In the genomic region with DNA sequence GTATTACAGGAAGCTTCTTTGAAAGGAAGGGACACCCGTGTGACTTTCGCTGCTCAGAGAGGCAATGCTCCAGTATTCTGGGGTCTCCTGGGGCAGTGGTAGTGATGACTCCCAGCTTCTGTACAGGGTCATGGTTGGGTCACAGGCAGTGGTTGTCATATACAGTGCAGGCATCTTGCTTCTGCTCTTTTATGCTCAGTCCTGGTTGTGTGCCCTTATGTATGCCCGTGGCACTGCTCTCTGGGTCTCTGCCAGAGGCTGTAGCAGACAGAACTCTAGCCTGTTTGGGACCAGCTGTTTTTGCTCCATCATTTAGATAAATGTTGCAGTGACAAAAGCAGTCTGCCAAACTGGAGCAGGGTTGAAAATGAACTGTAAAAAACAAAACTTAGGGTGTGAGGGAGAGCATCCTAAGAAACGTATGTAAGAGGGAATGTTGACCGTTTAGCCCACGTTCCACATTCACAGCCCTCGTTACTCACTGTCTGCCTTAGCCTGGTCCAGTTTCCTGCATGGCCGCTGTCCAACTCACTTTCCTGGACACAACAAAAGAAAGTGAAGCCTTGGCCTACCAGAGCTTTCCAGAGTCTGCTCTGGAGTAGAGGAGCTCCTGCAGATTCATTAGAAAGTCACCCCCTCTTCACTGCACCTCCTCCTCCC, we compare ENCODE assay signal across 8 mouse cellular contexts. TPM values are rescaled to one million over a fixed set of nuclear protein-coding genes. Genes with fewer than 3 reads are reported as not detected.
DNase-seq lines count a peak whose midpoint lies in the region; ATAC-seq lines count a peak whose summit lies in the region.
"Had no signal": no experiment of that assay in that cellular context is flagged by ENCODE, and none has a peak within 500 bp of the region (broad histone marks: within the 10 kb centered on the region; RNA-seq: fewer than 3 reads in every experiment).

No protein-coding gene starts in this region.

- 80% methylated on average over 8 of the region's 8 CpGs for WGBS in liver, embryonic 15.5 days (ENCODE audit: insufficient replicate concordance)
- whole genome bisulfite sequencing in intestine, embryonic 16.5 days = 53% methylated on average over 8 of the region's 8 CpGs
- 61% methylated on average over 8 of the region's 8 CpGs for WGBS in neural tube, embryonic 15.5 days
- 89% methylated on average over 8 of the region's 8 CpGs for WGBS in midbrain, embryonic 14.5 days

- peaks cover 99% of the 10 kb centered on the region for H3K36me3 ChIP-seq in liver, embryonic 15.5 days (replicated peaks)
- peaks cover 23% of the 10 kb centered on the region for H3K36me3 ChIP-seq in intestine, embryonic 16.5 days (ENCODE audit: control insufficient read depth, insufficient read depth, low read length)
- H3K36me3 ChIP-seq in neural tube, embryonic 15.5 days = peaks cover 74% of the 10 kb centered on the region
- H3K36me3 ChIP-seq in midbrain, embryonic 14.5 days (ENCODE audit: control insufficient read depth, insufficient read depth, low read length) = peaks cover 79% of the 10 kb centered on the region

- no peak overlapping the region for H3K4me3 ChIP-seq in liver, embryonic 15.5 days (replicated peaks)
- no peak overlapping the region for H3K4me3 ChIP-seq in intestine, embryonic 16.5 days (ENCODE audit: low read length)
- H3K4me3 ChIP-seq in neural tube, embryonic 15.5 days (replicated peaks) = no peak overlapping the region
- H3K4me3 ChIP-seq in midbrain, embryonic 14.5 days (replicated peaks; ENCODE audit: low read depth, low read length) = no peak overlapping the region
- H3K4me3 ChIP-seq: limb, embryonic 15.5 days had no signal

- DNase-seq in liver = no peak
- peak; percentile 57 for DNase-seq in fibroblast of lung, adult 2 months (ENCODE audit: low read depth)
- no peak for DNase-seq in midbrain, embryonic 14.5 days
- no peak for DNase-seq in embryo, embryonic 9.5 days (ENCODE audit: extremely low spot score)

- no peak overlapping the region for H3K9ac ChIP-seq in liver, embryonic 15.5 days
- H3K9ac ChIP-seq in intestine, embryonic 16.5 days (ENCODE audit: low read depth, low read length) = no peak overlapping the region
- H3K9ac ChIP-seq in neural tube, embryonic 15.5 days (replicated peaks) = no peak overlapping the region
- H3K9ac ChIP-seq in midbrain, embryonic 14.5 days (replicated peaks; ENCODE audit: low read length) = no peak overlapping the region
- H3K9ac ChIP-seq: limb, embryonic 15.5 days had no signal

- H3K27ac ChIP-seq in liver, embryonic 15.5 days (replicated peaks) = 0 out of 2 replicates have a peak overlapping the region, but pooled peaks have one; percentile 7
- peak overlapping the region; percentile 63; the same call in 1 of the 2 replicates for H3K27ac ChIP-seq in intestine, embryonic 16.5 days (ENCODE audit: low read length)
- peak overlapping the region; percentile 46; the same call in 1 of the 2 replicates for H3K27ac ChIP-seq in neural tube, embryonic 15.5 days (replicated peaks)
- H3K27ac ChIP-seq in midbrain, embryonic 14.5 days (replicated peaks; ENCODE audit: low read depth, low read length) = no peak overlapping the region
- H3K27ac ChIP-seq: limb, embryonic 15.5 days had no signal

- ATAC-seq in liver, embryonic 15.5 days (ENCODE audit: insufficient read depth) = no peak
- ATAC-seq in intestine, embryonic 16.5 days = no peak
- ATAC-seq in neural tube, embryonic 15.5 days (ENCODE audit: low FRiP score) = peak; percentile 38; the same call in 1 of the 2 replicates
- no peak for ATAC-seq in midbrain, embryonic 14.5 days (ENCODE audit: low FRiP score, low TSS enrichment)

- H3K4me1 ChIP-seq in liver, embryonic 15.5 days (replicated peaks) = peaks cover 39% of the 10 kb centered on the region
- peaks cover 43% of the 10 kb centered on the region for H3K4me1 ChIP-seq in intestine, embryonic 16.5 days (ENCODE audit: control insufficient read depth, insufficient read depth, low read length)
- peaks cover 20% of the 10 kb centered on the region for H3K4me1 ChIP-seq in neural tube, embryonic 15.5 days
- H3K4me1 ChIP-seq in midbrain, embryonic 14.5 days (ENCODE audit: control insufficient read depth, insufficient read depth, low read length) = no peaks in the 10 kb centered on the region

- no peaks in the 10 kb centered on the region for H3K9me3 ChIP-seq in liver, embryonic 15.5 days (replicated peaks)
- no peaks in the 10 kb centered on the region for H3K9me3 ChIP-seq in intestine, embryonic 16.5 days (ENCODE audit: control insufficient read depth, low read length)
- H3K9me3 ChIP-seq in neural tube, embryonic 15.5 days (replicated peaks) = no peaks in the 10 kb centered on the region
- no peaks in the 10 kb centered on the region for H3K9me3 ChIP-seq in midbrain, embryonic 14.5 days (ENCODE audit: control insufficient read depth, low read length)
- H3K9me3 ChIP-seq: limb, embryonic 15.5 days had no signal

- no peaks in the 10 kb centered on the region for H3K27me3 ChIP-seq in liver, embryonic 15.5 days
- no peaks in the 10 kb centered on the region for H3K27me3 ChIP-seq in intestine, embryonic 16.5 days (replicated peaks; ENCODE audit: control insufficient read depth, insufficient read depth, low read length)
- H3K27me3 ChIP-seq in neural tube, embryonic 15.5 days (replicated peaks) = no peaks in the 10 kb centered on the region
- H3K27me3 ChIP-seq in midbrain, embryonic 14.5 days (ENCODE audit: control insufficient read depth, insufficient read depth, low read length) = no peaks in the 10 kb centered on the region
- H3K27me3 ChIP-seq: limb, embryonic 15.5 days had no signal

- no peak overlapping the region for H3K4me2 ChIP-seq in liver, embryonic 15.5 days
- no peak overlapping the region for H3K4me2 ChIP-seq in intestine, embryonic 16.5 days (ENCODE audit: low read depth, low read length)
- H3K4me2 ChIP-seq in neural tube, embryonic 15.5 days = no peak overlapping the region
- no peak overlapping the region for H3K4me2 ChIP-seq in midbrain, embryonic 14.5 days (ENCODE audit: low read length)
- H3K4me2 ChIP-seq: limb, embryonic 15.5 days had no signal

RNA-seq across cellular contexts. Expression of gene Muc6, which starts 43.3 kb away (rescaled TPM):
- polyA plus RNA-seq in liver, embryonic 15.5 days (2015; fragmentation: Nextera tagmentation; extraction: Ambion mirVana) = 3.1 and 3.3 TPM in 2 replicates
- 0.24 and 0.28 TPM in 2 replicates for polyA plus RNA-seq in intestine, embryonic 16.5 days (2015; fragmentation: Nextera tagmentation; extraction: Ambion mirVana)
- polyA plus RNA-seq in neural tube, embryonic 15.5 days (2015; fragmentation: Nextera tagmentation; extraction: Ambion mirVana) = 0.27 and 0.31 TPM in 2 replicates
- 0.15 and 0.29 TPM in 2 replicates for polyA plus RNA-seq in midbrain, embryonic 14.5 days (2014; fragmentation: Nextera tagmentation; extraction: Ambion mirVana)

RNA-seq across cellular contexts. Expression of gene Ap2a2, which starts 49.9 kb away (rescaled TPM):
- polyA plus RNA-seq in liver, embryonic 15.5 days (2015; fragmentation: Nextera tagmentation; extraction: Ambion mirVana) = 67.6 and 73.8 TPM in 2 replicates
- 89.4 and 103 TPM in 2 replicates for polyA plus RNA-seq in intestine, embryonic 16.5 days (2015; fragmentation: Nextera tagmentation; extraction: Ambion mirVana)
- polyA plus RNA-seq in neural tube, embryonic 15.5 days (2015; fragmentation: Nextera tagmentation; extraction: Ambion mirVana) = 105 and 109 TPM in 2 replicates
- polyA plus RNA-seq in midbrain, embryonic 14.5 days (2014; fragmentation: Nextera tagmentation; extraction: Ambion mirVana) = 95.4 and 103 TPM in 2 replicates
